Mouse (Mus musculus) heart, postnatal 0 days (tissue): ENCODE results near the gene Bloc1s1.

Experiments
- CTCF ChIP-seq: IDR thresholded peaks from 2 replicates; pipeline ENCODE4 v1.5.1; 2016; ENCODE audit warnings: antibody characterized with exemption, control low read depth, low read depth
- EP300 ChIP-seq: IDR thresholded peaks from 2 replicates; pipeline ENCODE4 v1.6.1; 2016; ENCODE audit warnings: antibody characterized with exemption, low read depth

GRCm38 (mm10) chr10:128965871-128966270 is 42.0 kb upstream of the Bloc1s1 start:
- TF ChIP-seq EP300 (no peak), CTCF (no peak)
